Mouse (Mus musculus): ENCODE results near the gene Nupl1.

Nupl1 gene

DNA sequence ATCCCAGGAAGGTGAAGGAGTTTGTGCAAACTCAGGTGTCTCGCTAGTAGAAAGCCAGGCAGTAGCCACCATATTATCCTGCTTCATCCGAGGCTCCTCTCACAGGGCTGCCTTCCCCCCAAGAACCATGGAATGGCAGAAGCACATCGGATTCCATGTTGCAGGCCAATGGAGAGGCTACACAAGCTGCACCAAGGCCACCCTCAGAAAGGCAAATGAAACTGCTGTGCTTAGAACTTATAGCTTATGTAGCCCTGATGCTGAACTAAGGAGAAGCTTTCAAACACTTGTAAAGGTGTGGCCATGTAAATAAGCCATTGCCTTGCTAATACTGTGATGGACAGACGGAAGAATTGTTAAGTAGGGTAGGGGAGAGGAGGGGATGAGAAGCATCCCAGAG is 115.4 kb downstream of the Nupl1 start:
- no peak for TF ChIP-seq GATA4 (IDR thresholded peaks at IDR 0.05; ENCODE audit: insufficient replicate concordance, low read length)

DNA sequence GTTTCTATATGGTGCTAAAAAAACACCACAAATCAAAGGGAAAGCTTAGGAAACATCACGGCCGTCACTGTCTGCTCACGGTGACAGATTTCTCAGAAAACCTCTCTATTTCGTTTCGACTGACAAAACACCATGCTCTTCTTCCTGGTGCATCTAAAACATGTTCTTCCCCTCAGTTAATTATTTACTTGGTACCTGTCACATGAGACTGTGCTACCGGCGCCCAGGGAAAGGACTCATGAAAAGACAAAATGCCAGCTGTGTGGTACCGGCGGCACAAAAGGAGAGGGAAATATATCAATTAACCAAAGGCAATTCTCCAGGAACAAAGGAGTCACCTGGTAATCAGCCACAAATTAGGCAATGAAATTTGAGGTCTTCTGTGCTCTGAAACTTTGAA is 116.5 kb downstream of the Nupl1 start:
- TF ChIP-seq GATA4 (IDR thresholded peaks at IDR 0.05; ENCODE audit: insufficient replicate concordance, low read length): no peak
